Mouse (Mus musculus) thymus, postnatal 0 days (tissue): Measurements from ENCODE around the gene H2-Aa. TPM values are rescaled to one million over a fixed set of nuclear protein-coding genes. Genes with fewer than 3 reads are reported as not detected.
A peak's percentile ranks its signal among the peaks of the same experiment; 100 is the strongest.

Source experiments
- DNase-seq: peaks from one replicate; pipeline ENCODE4 v3.0.0-alpha.2; 2015; ENCODE audit warnings: low spot score
- polyA plus RNA-seq: library from polyadenylated mRNA; unstranded; fragments of >200 nt; fragmentation: Nextera tagmentation; extraction: Ambion mirVana; gene quantifications from 2 replicates; pipeline ENCODE4 v1.2.1, GENCODE M21; 2015

H2-Aa gene
- polyA plus RNA-seq, 1 experiment from 2014 or later, result 995 TPM

DNA sequence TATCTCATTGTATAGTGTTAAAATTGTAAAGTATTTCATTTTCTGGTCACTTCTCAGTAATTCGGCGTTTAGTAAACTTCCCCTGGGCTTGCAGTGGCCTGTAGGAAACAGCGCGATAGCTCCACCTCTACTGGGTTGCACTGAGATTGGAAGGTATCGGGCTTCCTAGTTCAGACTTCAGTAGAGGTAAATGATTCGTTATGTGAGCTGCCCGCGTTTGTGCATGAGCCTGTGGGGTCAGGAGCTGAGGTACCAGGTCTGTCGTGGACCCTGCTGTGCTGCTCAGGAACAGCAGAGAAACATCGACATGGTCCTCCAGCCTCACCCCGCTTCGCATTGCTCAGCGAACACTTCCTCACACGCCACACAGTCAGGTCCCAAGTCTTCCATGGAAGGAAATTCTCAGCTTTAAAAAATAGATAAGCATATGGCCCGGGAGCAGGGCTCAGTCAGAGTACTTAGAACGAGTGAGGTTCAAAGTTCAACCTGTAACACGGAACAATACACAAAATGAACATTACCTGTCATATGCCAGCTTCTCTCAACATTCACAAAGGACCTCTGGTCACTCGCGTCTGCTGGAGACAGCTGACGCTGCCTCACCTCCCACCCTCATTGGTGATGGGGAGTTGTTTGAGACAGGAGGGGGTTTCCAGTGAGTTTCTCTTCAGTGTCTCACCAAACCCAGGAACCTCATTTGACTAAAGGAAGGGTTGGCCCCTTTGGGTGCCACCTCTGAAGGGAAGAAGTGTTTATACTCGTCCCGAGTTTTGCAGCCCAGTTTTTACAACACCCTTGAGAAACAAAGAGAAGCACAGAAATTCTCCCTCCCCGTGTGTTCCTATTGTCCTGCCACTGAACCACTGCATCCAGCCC is 13.3 kb upstream of the H2-Aa start:
- no peak for DNase-seq

- DNase-seq, result no peak
Observed at GRCm38 (mm10) chr17:34300071-34300470, 12.4 kb upstream of the H2-Aa start.

- DNase-seq, result peak; percentile 23
Observed at GRCm38 (mm10) chr17:34299356-34299755, 11.7 kb upstream of the H2-Aa start.

DNA sequence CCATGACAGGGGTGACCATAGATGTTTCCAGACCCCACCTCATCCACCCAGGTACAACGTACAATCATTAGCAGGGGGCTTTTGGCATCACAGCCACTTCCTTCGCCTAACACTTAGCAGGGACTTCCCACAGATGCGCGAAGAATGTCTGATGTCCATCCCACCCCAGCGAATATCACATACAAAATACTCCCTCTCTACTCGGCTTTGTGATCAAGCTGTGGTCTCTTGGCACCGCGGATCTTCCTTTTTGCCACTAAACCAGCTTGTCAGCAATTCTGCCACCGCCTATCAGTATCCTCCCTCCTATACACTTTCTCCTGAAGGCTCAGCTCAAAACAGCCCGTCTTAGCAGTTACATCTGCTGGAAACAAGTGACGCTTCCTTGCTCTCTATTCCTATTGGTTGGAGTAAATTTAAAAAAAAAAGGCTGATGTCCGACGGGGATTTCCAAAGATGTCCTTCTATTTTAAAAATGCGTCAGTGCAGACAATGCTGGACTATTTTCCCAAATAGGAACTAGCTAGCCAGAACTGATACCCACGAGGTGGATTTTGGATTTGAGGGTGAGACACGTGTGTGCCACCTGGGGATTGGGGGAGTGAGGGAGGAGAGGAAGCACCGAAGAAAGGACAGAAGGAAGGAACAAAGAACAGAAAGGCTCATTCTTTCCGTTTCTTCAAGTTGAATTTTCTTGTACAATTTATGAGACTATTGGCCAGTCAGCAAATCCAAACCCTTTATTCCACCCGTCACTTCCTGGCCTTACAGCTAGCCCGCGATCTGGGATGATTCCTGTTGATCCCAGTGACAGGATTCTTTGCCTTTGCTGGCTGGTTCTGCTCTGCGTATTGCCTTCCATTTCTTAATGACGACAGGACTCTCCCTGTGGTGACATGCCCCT is 8.5 kb upstream of the H2-Aa start:
- peak; percentile 84 for DNase-seq

GRCm38 (mm10) chr17:34295307-34295706 is 7.7 kb upstream of the H2-Aa start:
- DNase-seq, result no peak

DNA sequence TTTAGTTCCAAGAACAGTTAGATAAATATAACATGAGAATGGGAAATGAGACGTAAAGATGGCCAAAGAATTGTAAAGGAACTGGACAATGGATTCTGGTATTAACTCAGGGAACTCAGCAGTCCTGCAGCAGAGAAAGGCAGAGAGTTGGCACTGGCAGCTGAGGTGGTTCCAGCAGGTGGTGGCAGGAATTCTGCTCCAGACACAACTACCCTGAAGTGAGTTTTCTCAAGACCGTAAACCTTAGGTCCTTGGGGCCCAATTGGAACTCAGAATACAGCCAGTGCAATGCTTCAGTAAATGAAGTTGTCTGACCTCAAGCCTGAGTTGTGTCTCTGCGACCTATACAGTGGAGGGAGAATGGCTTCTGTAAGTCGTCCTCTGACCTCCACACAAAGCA is 6.6 kb upstream of the H2-Aa start:
- no peak for DNase-seq

DNA sequence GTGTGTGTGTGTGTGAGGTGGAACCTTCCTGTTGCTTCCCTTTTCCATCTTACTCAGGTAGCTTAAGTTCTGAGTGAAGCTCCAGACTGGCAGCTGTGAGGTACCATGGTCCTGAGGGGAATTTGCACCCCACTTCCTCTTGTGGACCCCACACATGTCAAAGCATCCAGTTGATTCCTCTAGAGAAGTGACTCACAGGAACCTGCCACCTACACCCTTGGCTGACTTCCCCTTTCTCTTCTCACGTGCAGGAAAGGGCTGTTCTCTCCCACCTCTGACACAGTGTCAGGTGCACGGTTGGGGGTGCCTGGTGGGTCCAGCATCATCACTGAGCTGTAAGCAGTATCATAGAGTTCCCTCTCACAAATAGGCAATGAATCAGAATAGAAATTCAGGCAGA is 5.9 kb upstream of the H2-Aa start:
- DNase-seq, result no peak

DNA sequence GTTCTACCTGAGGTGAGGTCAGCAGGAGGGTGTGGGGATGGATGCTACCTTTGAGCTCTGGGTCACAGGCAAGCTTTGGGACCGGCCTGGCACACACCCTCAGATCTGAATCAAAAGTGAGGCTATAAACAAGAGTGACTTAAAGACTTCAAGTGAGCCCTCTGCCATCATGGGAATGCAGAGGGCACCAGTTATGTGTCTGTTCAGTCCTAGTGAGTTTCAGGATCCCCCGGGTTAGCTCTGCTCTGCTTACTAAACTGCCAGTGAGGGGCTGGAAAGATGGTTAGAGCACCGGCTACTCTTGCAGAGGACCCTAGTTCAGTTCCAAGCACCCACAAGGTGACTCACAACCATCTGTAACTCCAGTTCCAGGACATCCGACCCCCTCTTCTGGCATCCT is 4.9 kb upstream of the H2-Aa start:
- no peak for DNase-seq

- DNase-seq, result peak; percentile 90
Observed at GRCm38 (mm10) chr17:34291609-34292008, 4.0 kb upstream of the H2-Aa start.

- no peak for DNase-seq
Observed at GRCm38 (mm10) chr17:34288131-34288530, 508 bp upstream of the H2-Aa start.

DNA sequence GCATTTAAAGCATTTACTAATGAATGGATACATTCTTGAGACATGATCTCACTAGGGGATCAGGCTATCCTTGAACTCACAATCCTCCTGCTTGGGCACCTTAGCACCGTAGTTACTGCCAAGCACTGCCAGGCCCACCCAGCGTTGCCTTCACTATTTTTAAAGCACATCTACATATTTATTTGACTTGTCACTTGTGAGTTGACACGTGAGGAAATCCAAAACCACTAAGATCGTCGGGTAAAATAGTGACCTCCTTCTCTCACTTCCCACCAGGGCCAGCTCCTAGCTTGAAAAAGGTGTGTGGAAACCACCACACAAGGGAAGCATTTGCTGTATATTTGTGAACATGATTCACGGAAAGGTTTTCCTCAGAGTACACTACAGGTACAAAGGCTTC is 624 bp downstream of the H2-Aa start:
- DNase-seq, result no peak

DNA sequence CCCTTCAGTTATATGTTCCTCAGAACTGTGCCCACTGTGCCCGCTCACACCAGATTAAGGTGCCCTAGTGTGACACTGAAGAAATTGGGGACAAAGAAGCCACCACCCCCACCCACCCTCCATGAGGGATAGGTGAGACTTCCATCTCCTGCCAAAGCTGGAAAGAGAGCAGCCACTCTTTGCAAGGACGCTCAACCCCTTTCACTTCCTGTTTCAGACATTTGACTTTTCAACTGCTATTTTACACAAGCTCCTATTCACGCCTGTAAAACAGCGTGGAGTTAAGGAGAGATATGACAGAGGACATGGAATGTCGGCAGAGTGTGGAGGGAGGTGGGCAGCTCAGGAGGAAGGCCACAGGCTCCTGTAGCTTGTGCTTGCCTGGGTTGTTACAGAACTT is 1.1 kb downstream of the H2-Aa start:
- no peak for DNase-seq

DNA sequence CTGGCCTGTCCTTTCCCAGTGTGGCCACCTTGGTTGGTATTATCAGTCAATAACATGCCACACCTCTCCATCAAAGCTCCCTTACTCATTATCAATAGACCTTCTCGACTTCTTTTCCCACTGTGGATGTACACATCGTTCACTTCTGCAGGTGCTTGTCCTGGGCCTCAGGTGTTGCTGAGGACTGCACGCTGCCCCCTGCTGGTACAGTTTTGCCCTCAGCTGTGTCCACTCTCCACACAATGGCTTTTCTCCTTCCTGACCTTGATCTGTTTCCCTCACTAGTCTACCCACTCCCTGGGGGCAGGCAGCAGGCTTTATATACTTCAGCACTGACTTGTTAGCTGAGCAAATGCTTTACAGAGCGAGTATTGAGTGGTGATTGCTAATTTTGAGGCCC is 1.8 kb downstream of the H2-Aa start:
- peak; percentile 49 for DNase-seq

GRCm38 (mm10) chr17:34285371-34285770 is 2.3 kb downstream of the H2-Aa start:
- DNase-seq, result no peak

DNA sequence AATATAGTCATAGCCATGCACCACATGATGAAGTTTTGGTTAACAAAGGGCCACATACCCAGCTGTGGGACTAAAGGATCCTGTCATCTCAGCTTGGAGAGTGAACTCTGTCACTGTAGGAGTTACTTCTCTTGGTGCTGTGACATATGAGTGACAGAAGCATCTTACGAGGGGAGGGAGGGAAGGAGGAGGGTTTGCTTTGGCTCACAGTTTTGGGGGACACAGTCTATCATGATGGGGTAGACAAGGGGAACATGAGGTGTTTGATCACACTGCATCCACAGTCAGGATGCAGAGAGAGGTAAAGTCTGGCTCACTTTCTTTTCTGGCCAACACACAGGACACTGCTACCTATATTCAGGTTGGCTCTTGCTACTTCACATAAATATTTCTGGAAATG is 5.8 kb downstream of the H2-Aa start:
- no peak for DNase-seq

- no peak for DNase-seq
Observed at GRCm38 (mm10) chr17:34280499-34281038, 7.1 kb downstream of the H2-Aa start.

DNA sequence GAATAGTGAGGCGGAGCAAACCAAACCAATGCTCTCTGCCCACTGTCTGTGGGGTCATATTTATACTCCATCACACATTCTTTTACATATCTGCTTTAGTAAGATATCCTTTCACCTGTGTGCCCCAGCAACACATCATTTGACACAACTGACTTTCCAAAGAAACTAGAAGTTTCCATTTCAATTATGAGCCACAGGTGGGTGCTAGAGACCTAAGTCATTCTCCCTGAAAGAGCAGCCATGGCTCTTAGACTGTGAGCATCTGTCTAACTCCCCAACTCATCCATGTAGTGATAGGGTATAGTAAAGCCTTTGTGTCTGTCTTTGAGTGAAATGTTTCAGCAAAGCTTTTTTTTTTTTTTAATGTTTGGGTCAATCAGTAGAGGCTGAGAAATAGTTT is 15.5 kb downstream of the H2-Aa start:
- DNase-seq, result no peak

GRCm38 (mm10) chr17:34270940-34271339 is 16.7 kb downstream of the H2-Aa start:
- no peak for DNase-seq

GRCm38 (mm10) chr17:34270230-34270629 is 17.4 kb downstream of the H2-Aa start:
- no peak for DNase-seq

- no peak for DNase-seq
Observed at GRCm38 (mm10) chr17:34269817-34270216, 17.8 kb downstream of the H2-Aa start.

- no peak for DNase-seq
Observed at GRCm38 (mm10) chr17:34268748-34269147, 18.9 kb downstream of the H2-Aa start.

DNA sequence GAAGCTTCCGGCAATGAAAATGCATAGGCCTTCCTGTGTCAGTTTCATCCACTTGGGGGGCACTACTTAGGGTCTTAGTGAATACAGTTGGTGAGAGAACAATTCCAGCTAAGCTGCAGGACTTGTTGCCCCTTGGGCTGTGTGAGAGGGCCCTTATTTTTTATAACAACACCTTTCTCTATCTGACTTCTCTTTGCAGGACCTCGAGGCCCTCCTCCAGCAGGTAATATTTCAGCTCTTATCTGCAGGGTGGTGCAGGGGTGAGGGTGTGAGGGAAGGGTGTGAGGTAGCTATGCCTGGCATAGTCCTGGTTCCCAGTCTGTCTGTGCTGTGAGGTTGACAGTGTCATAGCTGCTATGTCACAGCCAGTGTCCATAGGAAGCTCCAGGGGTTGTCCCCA is 19.4 kb downstream of the H2-Aa start:
- no peak for DNase-seq
